Mouse (Mus musculus) ES-Bruce4 (cell line): Measurements from ENCODE around the gene Rassf3. TPM values are rescaled to one million over a fixed set of nuclear protein-coding genes. Genes with fewer than 3 reads are reported as not detected.

Experiments used
- H3K27ac ChIP-seq: 2 replicates; pipeline ENCODE4 v1.5.1; 2012; ENCODE audit warnings: low read length, inconsistent platforms; ENCODE audit not compliant: insufficient read depth
- H3K27me3 ChIP-seq: 2 replicates; pipeline ENCODE4 v1.6.1; 2012; ENCODE audit warnings: mild to moderate bottlenecking, low read length, inconsistent platforms; ENCODE audit not compliant: control insufficient read depth, poor library complexity, insufficient read depth, severe bottlenecking
- H3K36me3 ChIP-seq: 2 replicates; pipeline ENCODE4 v1.6.1; 2012; ENCODE audit warnings: inconsistent platforms, mild to moderate bottlenecking, low read length, moderate library complexity; ENCODE audit not compliant: control insufficient read depth, poor library complexity, insufficient read depth, severe bottlenecking
- H3K4me1 ChIP-seq: one replicate; pipeline ENCODE4 v1.8.1; 2011; ENCODE audit warnings: low read length; ENCODE audit not compliant: control insufficient read depth, insufficient read depth
- H3K4me3 ChIP-seq: 2 replicates; pipeline ENCODE4 v1.5.1; 2011; ENCODE audit warnings: low read depth, mild to moderate bottlenecking, low read length
- H3K9ac ChIP-seq: 2 replicates; pipeline ENCODE4 v1.6.1; 2012; ENCODE audit warnings: low read depth, mild to moderate bottlenecking, inconsistent platforms; ENCODE audit not compliant: poor library complexity, severe bottlenecking
- H3K9me3 ChIP-seq: replicated peaks from 2 replicates; pipeline ENCODE4 v1.6.1; 2012; ENCODE audit warnings: mild to moderate bottlenecking, low read length, inconsistent platforms; ENCODE audit not compliant: control insufficient read depth, poor library complexity, insufficient read depth, severe bottlenecking
- CTCF ChIP-seq: IDR thresholded peaks from one replicate; pipeline ENCODE4 v1.8.1; 2011; ENCODE audit warnings: low read depth, low read length
- EP300 ChIP-seq: IDR thresholded peaks from 2 replicates; pipeline ENCODE4 v1.6.1; 2011; ENCODE audit warnings: low read depth, low read length; ENCODE audit not compliant: insufficient read depth
- POLR2A ChIP-seq: IDR thresholded peaks from one replicate; pipeline ENCODE4 v1.8.1; 2011; ENCODE audit warnings: low read length; ENCODE audit not compliant: insufficient read depth
- polyA plus RNA-seq: library from polyadenylated mRNA; stranded (reverse); fragments of >200 nt; gene quantifications from 2 replicates; pipeline ENCODE4 v1.2.4, GENCODE M21; 2011; ENCODE audit warnings: low read depth; ENCODE audit not compliant: missing spikeins, insufficient read depth, insufficient read length

Rassf3 gene
- polyA plus RNA-seq, 1 experiment, result 41.7 TPM

GRCm38 (mm10) chr10:121370777-121371176 is 105.4 kb downstream of the Rassf3 start:
- TF ChIP-seq EP300 (no peak), CTCF (peak; percentile 72), POLR2A (no peak)
- no peaks in the 10 kb centered on the region for H3K36me3 ChIP-seq
- H3K4me1 ChIP-seq, result no peaks in the 10 kb centered on the region
- H3K27me3 ChIP-seq, result no peaks in the 10 kb centered on the region
- H3K9me3 ChIP-seq, result no peaks in the 10 kb centered on the region
- no peak overlapping the region for H3K9ac ChIP-seq
- H3K27ac ChIP-seq, result no peak overlapping the region
- no peak overlapping the region for H3K4me3 ChIP-seq

- H3K9ac ChIP-seq, result no peak overlapping the region
- no peaks in the 10 kb centered on the region for H3K36me3 ChIP-seq
- no peaks in the 10 kb centered on the region for H3K27me3 ChIP-seq
- H3K4me1 ChIP-seq, result no peaks in the 10 kb centered on the region
- TF ChIP-seq POLR2A (no peak), EP300 (no peak)
- no peak overlapping the region for H3K27ac ChIP-seq
- no peak overlapping the region for H3K4me3 ChIP-seq
- no peaks in the 10 kb centered on the region for H3K9me3 ChIP-seq
Measured at GRCm38 (mm10) chr10:121368783-121369465, 107.2 kb downstream of the Rassf3 start.

GRCm38 (mm10) chr10:121367780-121368179 is 108.4 kb downstream of the Rassf3 start:
- H3K27me3 ChIP-seq, result no peaks in the 10 kb centered on the region
- H3K9me3 ChIP-seq, result no peaks in the 10 kb centered on the region
- no peak overlapping the region for H3K4me3 ChIP-seq
- no peak overlapping the region for H3K27ac ChIP-seq
- no peak overlapping the region for H3K9ac ChIP-seq
- H3K36me3 ChIP-seq, result no peaks in the 10 kb centered on the region
- TF ChIP-seq CTCF, result no peak
- TF ChIP-seq EP300, result no peak
- no peak for TF ChIP-seq POLR2A
- H3K4me1 ChIP-seq, result no peaks in the 10 kb centered on the region

GRCm38 (mm10) chr10:121367271-121367670 is 108.9 kb downstream of the Rassf3 start:
- no peaks in the 10 kb centered on the region for H3K9me3 ChIP-seq
- H3K27me3 ChIP-seq, result no peaks in the 10 kb centered on the region
- H3K4me3 ChIP-seq, result no peak overlapping the region
- H3K9ac ChIP-seq, result no peak overlapping the region
- TF ChIP-seq EP300 (no peak), CTCF (no peak), POLR2A (no peak)
- no peaks in the 10 kb centered on the region for H3K36me3 ChIP-seq
- no peak overlapping the region for H3K27ac ChIP-seq
- H3K4me1 ChIP-seq, result no peaks in the 10 kb centered on the region

GRCm38 (mm10) chr10:121365781-121366272 is 110.3 kb downstream of the Rassf3 start:
- H3K27ac ChIP-seq, result no peak overlapping the region
- no peak for TF ChIP-seq POLR2A
- no peak for TF ChIP-seq EP300
- no peak for TF ChIP-seq CTCF
- H3K9ac ChIP-seq, result peak overlapping the region; percentile 64
- H3K27me3 ChIP-seq, result no peaks in the 10 kb centered on the region
- H3K4me1 ChIP-seq, result no peaks in the 10 kb centered on the region
- H3K9me3 ChIP-seq, result no peaks in the 10 kb centered on the region
- H3K36me3 ChIP-seq, result no peaks in the 10 kb centered on the region
- H3K4me3 ChIP-seq, result peak overlapping the region; percentile 83

DNA sequence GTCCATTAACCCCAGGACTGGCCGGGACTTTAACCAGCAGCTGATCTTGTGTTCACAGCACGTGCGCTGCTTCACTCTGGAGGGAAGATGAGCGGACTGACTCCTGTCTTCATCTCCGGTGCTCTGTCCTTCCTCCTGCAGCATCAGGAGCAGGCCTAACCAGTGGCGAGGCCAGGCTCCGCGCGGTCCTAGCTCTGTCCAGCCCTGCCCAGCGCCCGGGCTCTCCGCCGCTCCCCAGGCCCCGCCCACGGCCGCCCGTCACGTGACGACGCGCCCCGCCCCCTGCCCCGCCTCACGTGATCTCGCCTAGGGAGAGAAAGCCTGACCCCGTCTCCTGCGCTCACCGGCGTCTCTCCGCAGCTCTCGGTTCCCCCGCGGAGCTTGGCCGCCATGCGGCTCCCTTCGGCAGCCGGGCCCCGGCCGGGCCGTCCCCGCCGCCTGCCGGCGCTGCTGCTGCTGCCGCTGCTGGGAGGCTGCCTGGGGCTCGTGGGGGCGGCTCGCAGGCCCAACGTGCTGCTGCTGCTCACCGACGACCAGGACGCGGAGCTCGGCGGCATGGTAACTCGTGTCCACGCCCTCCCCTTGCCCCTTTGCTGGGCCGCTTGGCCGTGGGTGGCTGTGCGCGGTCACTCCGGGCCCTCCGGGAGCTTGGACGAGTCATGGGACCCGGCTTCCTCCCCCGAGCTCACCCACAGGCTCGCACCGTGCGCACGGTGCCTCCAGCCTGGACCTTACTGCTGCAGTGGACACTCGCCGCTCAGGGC is 111.2 kb downstream of the Rassf3 start, which contains the start of gene Gns:
TSS of gene Gns (plus strand) at position 290 of the 764 bp plus-strand sequence.
- Histone ChIP-seq H3K4me1 (no peaks in the 10 kb centered on the region), H3K4me3 (peak within 1 kb of the TSS; percentile 83), H3K36me3 (no peaks in the 10 kb centered on the region), H3K9me3 (no peaks in the 10 kb centered on the region), H3K9ac (peak within 1 kb of the TSS; percentile 64), H3K27ac (no peak within 1 kb of the TSS), H3K27me3 (no peaks in the 10 kb centered on the region)
- TF ChIP-seq POLR2A, result peak; percentile 79
- TF ChIP-seq EP300, result no peak
